13 mouse cellular contexts compared by ENCODE assay signal in the genomic region with DNA sequence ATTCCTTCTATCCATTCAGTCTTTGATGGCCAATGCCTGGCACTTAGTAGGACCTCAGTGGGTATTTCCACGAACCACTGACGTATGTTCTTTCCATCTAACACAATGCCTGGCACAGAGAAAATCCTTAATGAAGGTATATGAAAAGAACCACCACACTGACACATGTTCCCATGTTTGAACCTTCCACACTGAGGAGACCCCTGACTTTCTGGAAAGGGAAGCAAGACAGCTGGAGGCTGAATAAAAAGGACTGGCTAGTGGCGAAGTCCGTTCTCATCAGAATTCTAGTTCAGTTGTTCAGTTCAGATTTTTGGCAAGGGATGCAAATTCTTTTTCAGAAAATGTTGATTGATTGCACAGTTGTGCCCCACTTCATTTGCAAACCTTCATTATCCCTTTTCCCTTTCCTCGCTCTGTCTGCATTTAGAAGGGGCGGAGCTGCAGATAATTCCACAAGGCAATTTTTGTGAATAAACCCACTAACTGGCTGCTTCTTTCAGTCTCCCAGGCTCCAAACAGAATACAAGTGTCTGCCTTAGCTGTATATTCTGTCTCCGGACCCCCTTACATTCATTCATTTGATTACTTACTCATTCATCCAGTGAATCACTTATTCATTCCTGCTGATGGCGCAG.
"Had no signal": no experiment of that assay in that cellular context is flagged by ENCODE, and none has a peak within 500 bp of the region (broad histone marks: within the 10 kb centered on the region; RNA-seq: fewer than 3 reads in every experiment).

No protein-coding gene starts in this region.

- DNase-seq: kidney, adult 9 months; kidney, postnatal 36 days; lung, adult 2 months; lung, postnatal 36 days; right cerebral cortex, postnatal 25 days; thymus, postnatal 14 days had no signal

- ATAC-seq: lung, postnatal 0 days; midbrain, embryonic 13.5 days had no signal

- H3K4me3 ChIP-seq: left cerebral cortex, adult 2 months; limb, embryonic 10.5 days; liver, embryonic 15.5 days; midbrain, embryonic 13.5 days had no signal

- H3K27ac ChIP-seq: kidney, postnatal 0 days; left cerebral cortex, adult 2 months; limb, embryonic 10.5 days; liver, embryonic 15.5 days; midbrain, embryonic 13.5 days had no signal

- H3K36me3 ChIP-seq: limb, embryonic 10.5 days; liver, embryonic 15.5 days; midbrain, embryonic 13.5 days had no signal

- H3K27me3 ChIP-seq: liver, embryonic 15.5 days; midbrain, embryonic 13.5 days had no signal

- H3K4me2 ChIP-seq: liver, embryonic 11.5 days; liver, embryonic 15.5 days; midbrain, embryonic 13.5 days had no signal

- H3K9ac ChIP-seq: liver, embryonic 15.5 days; midbrain, embryonic 13.5 days had no signal

- H3K4me1 ChIP-seq: liver, embryonic 15.5 days had no signal

- H3K9me3 ChIP-seq: limb, embryonic 10.5 days; liver, embryonic 15.5 days; midbrain, embryonic 13.5 days had no signal
